Mouse (Mus musculus): ENCODE measurements around the gene Ogg1. TPM values are rescaled to one million over a fixed set of nuclear protein-coding genes. Genes with fewer than 3 reads are reported as not detected.
"Not testable (repeated sequence)": the region's sequence is repeated elsewhere in the genome, so short reads cannot be mapped to it uniquely, and the experiment has no call there.

Ogg1 gene
- polyA plus RNA-seq, 1 experiment: 16.9 TPM

- 100% methylated on average over 1 of the region's 1 CpGs for WGBS
- DNase-seq (ENCODE audit: low read depth, low spot score): no peak
These were observed 2.6 kb downstream of the Ogg1 start for GRCm38 (mm10) chr6:113329396-113329795.

- 29% methylated on average over 2 of the region's 2 CpGs for WGBS
These were observed 3.8 kb downstream of the Ogg1 start for GRCm38 (mm10) chr6:113330547-113330946.

GRCm38 (mm10) chr6:113331721-113332120, 4.9 kb downstream of the Ogg1 start:
- WGBS: 89% methylated on average over 11 of the region's 11 CpGs
- DNase-seq (ENCODE audit: low read depth, low spot score): no peak

More at GRCm38 (mm10) chr6:113330547-113330946, 3.8 kb downstream of the Ogg1 start:
- no peak for DNase-seq (ENCODE audit: low read depth, low spot score)

GRCm38 (mm10) chr6:113332734-113333133, 6.0 kb downstream of the Ogg1 start:
- not testable (repeated sequence) for DNase-seq (ENCODE audit: low read depth, low spot score)
- WGBS: 24% methylated on average over 6 of the region's 6 CpGs

- peak; percentile 75 for DNase-seq (ENCODE audit: low read depth, low spot score)
- WGBS: 28% methylated on average over 14 of the region's 14 CpGs
These were observed 6.6 kb downstream of the Ogg1 start for GRCm38 (mm10) chr6:113333137-113333950.

- DNase-seq (ENCODE audit: low read depth, low spot score): no peak
- WGBS: 30% methylated on average over 6 of the region's 6 CpGs
These were observed 7.4 kb downstream of the Ogg1 start for GRCm38 (mm10) chr6:113334216-113334615.

GRCm38 (mm10) chr6:113336852-113337620, 10.3 kb downstream of the Ogg1 start:
- 59% methylated on average over 8 of the region's 8 CpGs for WGBS
- no peak for DNase-seq (ENCODE audit: low read depth, low spot score)

GRCm38 (mm10) chr6:113341574-113341973, 14.8 kb downstream of the Ogg1 start:
- WGBS: 84% methylated on average over 6 of the region's 6 CpGs

GRCm38 (mm10) chr6:113342297-113342696, 15.5 kb downstream of the Ogg1 start:
- WGBS: 62% methylated on average over 4 of the region's 7 CpGs
- DNase-seq (ENCODE audit: low read depth, low spot score): no peak

More at GRCm38 (mm10) chr6:113341574-113341973, 14.8 kb downstream of the Ogg1 start:
- no peak for DNase-seq (ENCODE audit: low read depth, low spot score)

GRCm38 (mm10) chr6:113343177-113344092, 16.7 kb downstream of the Ogg1 start, which contains the start of gene Camk1:
Gene Camk1 (minus strand): TSS chr6:113343984.
- no peak for DNase-seq (ENCODE audit: low read depth, low spot score)
- WGBS: 11% methylated on average over 32 of the region's 32 CpGs

- 2% methylated on average over 2 of the region's 2 CpGs for WGBS
- no peak for DNase-seq (ENCODE audit: low read depth, low spot score)
These were observed 17.5 kb downstream of the Ogg1 start for GRCm38 (mm10) chr6:113344321-113344720.

GRCm38 (mm10) chr6:113346897-113347296, 20.1 kb downstream of the Ogg1 start:
- 75% methylated on average over 4 of the region's 4 CpGs for WGBS
- no peak for DNase-seq (ENCODE audit: low read depth, low spot score)

- DNase-seq (ENCODE audit: low read depth, low spot score): no peak
These were observed 23.8 kb downstream of the Ogg1 start for GRCm38 (mm10) chr6:113350538-113350937.

GRCm38 (mm10) chr6:113351161-113351560, 24.4 kb downstream of the Ogg1 start:
- 88% methylated on average over 1 of the region's 1 CpGs for WGBS

GRCm38 (mm10) chr6:113351653-113352052, 24.9 kb downstream of the Ogg1 start:
- DNase-seq (ENCODE audit: low read depth, low spot score): no peak
- WGBS: 36% methylated on average over 10 of the region's 10 CpGs

More at GRCm38 (mm10) chr6:113351161-113351560, 24.4 kb downstream of the Ogg1 start:
- DNase-seq (ENCODE audit: low read depth, low spot score): no peak

GRCm38 (mm10) chr6:113352820-113353219, 26.0 kb downstream of the Ogg1 start:
- no peak for DNase-seq (ENCODE audit: low read depth, low spot score)
- WGBS: 71% methylated on average over 3 of the region's 3 CpGs

GRCm38 (mm10) chr6:113353696-113354095, 26.9 kb downstream of the Ogg1 start:
- DNase-seq (ENCODE audit: low read depth, low spot score): no peak
- WGBS: 36% methylated on average over 3 of the region's 3 CpGs

- no peak for DNase-seq (ENCODE audit: low read depth, low spot score)
- 75% methylated on average over 4 of the region's 4 CpGs for WGBS
These were observed 34.7 kb downstream of the Ogg1 start for GRCm38 (mm10) chr6:113361476-113361875.

GRCm38 (mm10) chr6:113362241-113362640, 35.5 kb downstream of the Ogg1 start:
- WGBS: 97% methylated on average over 1 of the region's 1 CpGs
- DNase-seq (ENCODE audit: low read depth, low spot score): no peak

Measured in large intestine, adult 2 months (tissue).